Mouse (Mus musculus): ENCODE measurements at regions not wholly inside any gene's neighbourhood (a gene's known extent, or its start where the extent isn't known, plus 50 kb on each side); places are given as distances from the start of the nearest gene placed in this dataset.

- ATAC-seq: no peak
- Histone ChIP-seq H3K4me2 (ENCODE audit: low read depth) (no peak overlapping the region), H3K36me3 (ENCODE audit: insufficient read depth) (no peaks in the 10 kb centered on the region), H3K4me1 (ENCODE audit: insufficient read depth) (no peaks in the 10 kb centered on the region), H3K9ac (no peak overlapping the region), H3K4me3 (ENCODE audit: low read depth, low read length) (no peak overlapping the region), H3K27me3 (ENCODE audit: insufficient read depth, low read length) (no peaks in the 10 kb centered on the region), H3K9me3 (ENCODE audit: low read length) (no peaks in the 10 kb centered on the region), H3K27ac (ENCODE audit: low read depth, low read length) (no peak overlapping the region)
- WGBS: 82% methylated on average over 2 of the region's 2 CpGs
- no peak for DNase-seq
- no peak for TF ChIP-seq CTCF (IDR thresholded peaks at IDR 0.05; ENCODE audit: low read depth)
Observed at GRCm38 (mm10) chr9:88268811-88269210, 58.2 kb upstream of the Nt5e start.

DNA sequence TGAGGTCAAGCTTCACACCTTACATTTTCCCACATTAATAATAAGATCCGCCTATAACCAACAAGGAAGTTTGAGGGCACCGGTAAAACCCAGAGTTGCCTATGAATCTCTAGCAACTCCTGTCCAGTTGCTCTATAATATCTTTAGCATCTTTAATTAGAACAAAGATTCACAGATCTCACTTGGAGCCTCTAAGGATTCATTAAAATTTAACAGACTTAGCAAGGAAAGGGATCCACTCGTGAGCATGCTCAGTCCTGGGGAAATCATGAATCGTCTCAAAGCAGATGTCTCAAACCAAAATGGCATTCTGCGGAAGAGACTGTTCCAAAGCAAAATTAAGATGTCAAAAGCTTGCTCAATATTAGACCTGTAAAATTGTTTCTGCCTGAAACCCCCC lies 57.8 kb upstream of the Nt5e start:
- H3K9ac ChIP-seq: no peak overlapping the region
- no peak overlapping the region for H3K27ac ChIP-seq (ENCODE audit: low read depth, low read length)
- TF ChIP-seq CTCF (IDR thresholded peaks at IDR 0.05; ENCODE audit: low read depth): no peak
- DNase-seq: no peak
- no peak for ATAC-seq
- H3K4me3 ChIP-seq (ENCODE audit: low read depth, low read length): no peak overlapping the region
- H3K27me3 ChIP-seq (ENCODE audit: insufficient read depth, low read length): no peaks in the 10 kb centered on the region
- 89% methylated on average over 5 of the region's 5 CpGs for WGBS
- H3K9me3 ChIP-seq (ENCODE audit: low read length): no peaks in the 10 kb centered on the region
- H3K4me2 ChIP-seq (ENCODE audit: low read depth): no peak overlapping the region
- no peaks in the 10 kb centered on the region for H3K4me1 ChIP-seq (ENCODE audit: insufficient read depth)
- H3K36me3 ChIP-seq (ENCODE audit: insufficient read depth): no peaks in the 10 kb centered on the region

- ATAC-seq: no peak
- H3K4me2 ChIP-seq (ENCODE audit: low read depth): no peak overlapping the region
- 88% methylated on average over 1 of the region's 1 CpGs for WGBS
Observed at GRCm38 (mm10) chr9:88270836-88271235, 56.2 kb upstream of the Nt5e start.

DNA sequence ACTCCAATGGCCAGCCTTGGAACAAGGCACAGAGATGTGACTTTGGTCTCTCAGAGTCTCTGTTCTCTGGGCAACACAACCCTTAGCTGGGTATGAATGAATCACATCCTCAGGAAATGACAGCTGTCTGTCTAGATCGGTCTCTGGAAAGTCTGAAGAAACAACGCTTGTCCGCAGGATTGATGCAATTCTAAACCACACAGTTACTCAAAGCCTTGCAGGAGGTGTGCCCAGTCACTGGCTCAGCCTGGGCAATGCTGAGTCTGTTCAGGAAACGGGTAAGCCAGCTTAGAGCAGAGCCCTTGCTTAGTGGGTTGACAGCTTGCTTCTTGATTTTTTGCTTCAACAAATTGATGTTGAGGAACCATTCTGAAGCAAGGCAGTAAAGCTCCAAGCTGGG lies 53.7 kb upstream of the Nt5e start:
- Histone ChIP-seq H3K36me3 (ENCODE audit: insufficient read depth) (no peaks in the 10 kb centered on the region), H3K4me2 (ENCODE audit: low read depth) (no peak overlapping the region), H3K27me3 (ENCODE audit: insufficient read depth, low read length) (no peaks in the 10 kb centered on the region), H3K9ac (no peak overlapping the region), H3K4me1 (ENCODE audit: insufficient read depth) (no peaks in the 10 kb centered on the region), H3K27ac (ENCODE audit: low read depth, low read length) (no peak overlapping the region), H3K4me3 (ENCODE audit: low read depth, low read length) (no peak overlapping the region), H3K9me3 (ENCODE audit: low read length) (no peaks in the 10 kb centered on the region)
- DNase-seq: no peak
- no peak for TF ChIP-seq CTCF (IDR thresholded peaks at IDR 0.05; ENCODE audit: low read depth)
- ATAC-seq: no peak
- WGBS: 91% methylated on average over 4 of the region's 4 CpGs

More at GRCm38 (mm10) chr9:88270836-88271235, 56.2 kb upstream of the Nt5e start:
- Histone ChIP-seq H3K9ac (no peak overlapping the region), H3K4me1 (ENCODE audit: insufficient read depth) (no peaks in the 10 kb centered on the region), H3K27ac (ENCODE audit: low read depth, low read length) (no peak overlapping the region), H3K9me3 (ENCODE audit: low read length) (no peaks in the 10 kb centered on the region), H3K27me3 (ENCODE audit: insufficient read depth, low read length) (no peaks in the 10 kb centered on the region), H3K4me3 (ENCODE audit: low read depth, low read length) (no peak overlapping the region), H3K36me3 (ENCODE audit: insufficient read depth) (no peaks in the 10 kb centered on the region)
- no peak for DNase-seq
- TF ChIP-seq CTCF (IDR thresholded peaks at IDR 0.05; ENCODE audit: low read depth): no peak

- H3K4me3 ChIP-seq (ENCODE audit: low read depth, low read length): no peak overlapping the region
- H3K9ac ChIP-seq: no peak overlapping the region
- no peak for DNase-seq
- no peak overlapping the region for H3K4me2 ChIP-seq (ENCODE audit: low read depth)
- no peaks in the 10 kb centered on the region for H3K9me3 ChIP-seq (ENCODE audit: low read length)
- H3K4me1 ChIP-seq (ENCODE audit: insufficient read depth): no peaks in the 10 kb centered on the region
- no peak for TF ChIP-seq CTCF (IDR thresholded peaks at IDR 0.05; ENCODE audit: low read depth)
- peak; percentile 62 for ATAC-seq
- no peaks in the 10 kb centered on the region for H3K27me3 ChIP-seq (ENCODE audit: insufficient read depth, low read length)
- no peaks in the 10 kb centered on the region for H3K36me3 ChIP-seq (ENCODE audit: insufficient read depth)
- no peak overlapping the region for H3K27ac ChIP-seq (ENCODE audit: low read depth, low read length)
Observed at GRCm38 (mm10) chr9:88274040-88274439, 53.0 kb upstream of the Nt5e start.

DNA sequence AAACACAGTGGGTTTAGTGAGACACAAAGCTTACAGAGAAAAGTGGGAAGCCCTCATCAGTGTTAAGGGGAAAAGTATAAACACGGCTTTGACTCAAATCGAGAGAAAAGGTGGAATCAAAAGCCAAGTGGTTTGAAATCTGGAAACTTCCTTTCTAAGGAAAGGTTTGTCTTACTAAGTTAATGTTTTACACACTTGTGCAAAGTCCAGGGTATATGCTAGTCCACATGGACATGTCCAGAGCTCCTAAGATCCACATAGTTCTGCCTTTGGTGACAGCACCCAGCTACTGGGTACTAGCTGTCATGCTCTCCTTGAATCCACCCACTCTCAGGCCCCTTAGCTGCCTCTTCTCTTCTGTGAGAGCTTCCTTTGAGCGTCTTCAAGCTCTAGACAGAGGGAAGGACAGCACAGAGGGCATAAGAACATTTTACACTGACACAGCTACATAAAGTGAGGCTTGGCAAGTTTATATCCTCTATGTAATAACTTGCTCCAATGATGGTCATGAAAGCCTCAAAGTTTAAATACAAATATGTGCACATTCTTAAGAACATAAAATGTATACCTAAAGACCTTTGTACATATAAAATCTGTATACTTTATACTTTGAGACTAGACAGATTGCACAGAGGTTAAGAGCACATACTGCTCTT lies 52.2 kb upstream of the Nt5e start:
- no peak overlapping the region for H3K4me3 ChIP-seq (ENCODE audit: low read depth, low read length)
- no peak overlapping the region for H3K27ac ChIP-seq (ENCODE audit: low read depth, low read length)
- no peak overlapping the region for H3K9ac ChIP-seq
- H3K9me3 ChIP-seq (ENCODE audit: low read length): no peaks in the 10 kb centered on the region
- H3K4me2 ChIP-seq (ENCODE audit: low read depth): no peak overlapping the region
- H3K4me1 ChIP-seq (ENCODE audit: insufficient read depth): no peaks in the 10 kb centered on the region
- no peaks in the 10 kb centered on the region for H3K36me3 ChIP-seq (ENCODE audit: insufficient read depth)
- no peak for DNase-seq
- no peaks in the 10 kb centered on the region for H3K27me3 ChIP-seq (ENCODE audit: insufficient read depth, low read length)
- no peak for TF ChIP-seq CTCF (IDR thresholded peaks at IDR 0.05; ENCODE audit: low read depth)
- ATAC-seq: no peak
- WGBS: 89% methylated on average over 3 of the region's 3 CpGs

GRCm38 (mm10) chr9:88276023-88276568 lies 50.9 kb upstream of the Nt5e start:
- 88% methylated on average over 3 of the region's 3 CpGs for WGBS
- no peaks in the 10 kb centered on the region for H3K27me3 ChIP-seq (ENCODE audit: insufficient read depth, low read length)
- no peak for TF ChIP-seq CTCF (IDR thresholded peaks at IDR 0.05; ENCODE audit: low read depth)
- H3K9ac ChIP-seq: no peak overlapping the region
- DNase-seq: no peak
- no peak overlapping the region for H3K4me2 ChIP-seq (ENCODE audit: low read depth)
- H3K36me3 ChIP-seq (ENCODE audit: insufficient read depth): no peaks in the 10 kb centered on the region
- no peaks in the 10 kb centered on the region for H3K4me1 ChIP-seq (ENCODE audit: insufficient read depth)
- no peaks in the 10 kb centered on the region for H3K9me3 ChIP-seq (ENCODE audit: low read length)
- no peak overlapping the region for H3K4me3 ChIP-seq (ENCODE audit: low read depth, low read length)
- no peak overlapping the region for H3K27ac ChIP-seq (ENCODE audit: low read depth, low read length)
- no peak for ATAC-seq
